Mouse (Mus musculus): Measurements from ENCODE around the gene Pomp. TPM values are rescaled to one million over a fixed set of nuclear protein-coding genes. Genes with fewer than 3 reads are reported as not detected.

Gene Pomp
- total RNA-seq, 2 experiments from 2014 or later, result 140 to 156 TPM

DNA sequence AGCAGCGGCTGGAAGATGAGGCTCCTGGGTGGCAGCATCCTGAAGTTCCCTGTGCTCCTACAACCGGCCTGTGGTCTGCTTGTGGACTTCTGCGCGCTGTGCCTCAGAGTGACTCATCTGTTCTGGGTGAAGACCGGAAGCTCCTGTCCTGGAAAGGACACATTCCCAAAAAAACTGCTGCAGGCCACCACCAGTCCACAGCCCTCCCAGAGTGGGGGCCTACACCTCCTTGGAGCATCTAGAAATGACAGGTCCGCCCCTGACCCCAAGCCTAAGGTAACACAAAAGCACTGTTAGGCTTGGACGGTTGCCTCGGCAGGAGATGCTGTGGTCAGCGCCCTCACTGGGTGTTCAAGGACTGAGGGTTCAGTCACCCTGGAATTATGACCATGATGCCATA is 42.9 kb downstream of the Pomp start:
- no peak for DNase-seq

DNA sequence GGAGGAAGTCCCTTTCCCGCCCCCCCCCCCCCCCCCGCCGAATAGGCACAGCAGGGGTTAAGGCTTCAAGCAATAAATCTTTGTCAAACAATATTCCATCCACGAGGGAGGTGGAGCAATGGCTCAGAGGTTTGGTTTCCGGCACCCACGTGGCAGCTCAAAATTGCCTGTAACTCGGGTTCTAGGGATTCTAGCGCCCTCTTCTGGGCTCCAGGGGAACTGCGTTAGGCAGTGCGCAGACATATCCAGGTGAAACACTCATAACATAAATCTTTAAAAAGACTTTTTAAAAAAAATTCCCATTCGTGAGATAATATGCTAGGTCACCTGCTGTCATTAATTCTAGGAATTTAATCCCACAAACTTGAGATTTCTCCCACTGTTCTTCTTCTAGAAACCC is 46.9 kb downstream of the Pomp start:
- no peak for DNase-seq

DNA sequence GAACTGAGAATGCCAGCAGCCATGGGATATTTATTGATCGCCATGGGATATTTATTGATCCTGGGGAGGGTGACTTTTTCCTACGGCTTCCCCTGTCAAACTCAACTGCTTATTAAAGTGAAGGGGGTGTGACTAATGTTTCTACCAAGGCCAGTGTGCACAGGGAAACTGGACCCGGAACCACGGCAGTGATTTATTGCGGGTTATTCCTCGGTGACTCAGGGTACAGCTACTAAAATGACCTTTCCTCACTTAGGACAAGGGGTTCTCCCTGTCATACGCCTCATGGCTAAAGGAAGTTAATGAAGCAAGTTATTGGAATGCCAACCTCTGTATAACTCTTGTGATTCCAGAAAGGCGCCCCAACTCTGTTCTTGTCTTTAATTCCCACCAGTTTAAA is 47.6 kb downstream of the Pomp start:
- DNase-seq, result no peak

DNA sequence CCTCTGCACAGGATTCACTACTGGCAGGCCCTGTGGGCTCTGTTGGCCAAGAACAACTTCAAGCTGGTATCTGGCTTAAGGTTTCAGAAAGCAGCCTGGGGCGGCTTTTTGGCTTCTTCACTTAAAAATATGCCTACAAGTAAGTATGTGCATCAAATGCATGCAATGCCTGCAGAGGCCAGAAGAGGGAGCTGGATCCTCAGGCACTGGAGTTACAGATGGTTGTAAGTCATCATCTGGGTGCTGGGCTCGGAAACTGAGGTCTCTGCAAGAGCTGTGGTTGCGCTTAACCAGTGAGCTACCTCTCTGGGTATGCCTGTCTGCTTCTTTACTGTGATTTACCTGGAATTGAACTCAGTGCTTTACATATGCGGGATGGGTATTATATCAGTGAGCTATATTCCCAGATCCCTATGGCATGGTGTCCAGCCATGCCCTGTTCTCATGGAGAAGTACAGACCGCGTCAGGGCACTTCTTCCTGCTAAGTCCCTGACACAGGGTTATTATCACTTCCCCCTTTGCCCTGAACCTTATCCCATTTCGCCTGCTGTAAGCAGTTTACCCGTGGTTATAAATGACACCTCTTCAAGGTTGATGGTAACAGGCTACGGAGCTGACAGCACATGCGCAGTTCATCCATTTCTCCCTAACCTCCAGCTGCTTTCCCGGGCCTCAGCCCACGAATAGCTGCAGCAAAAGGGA is 50.7 kb downstream of the Pomp start:
- no peak for DNase-seq

DNA sequence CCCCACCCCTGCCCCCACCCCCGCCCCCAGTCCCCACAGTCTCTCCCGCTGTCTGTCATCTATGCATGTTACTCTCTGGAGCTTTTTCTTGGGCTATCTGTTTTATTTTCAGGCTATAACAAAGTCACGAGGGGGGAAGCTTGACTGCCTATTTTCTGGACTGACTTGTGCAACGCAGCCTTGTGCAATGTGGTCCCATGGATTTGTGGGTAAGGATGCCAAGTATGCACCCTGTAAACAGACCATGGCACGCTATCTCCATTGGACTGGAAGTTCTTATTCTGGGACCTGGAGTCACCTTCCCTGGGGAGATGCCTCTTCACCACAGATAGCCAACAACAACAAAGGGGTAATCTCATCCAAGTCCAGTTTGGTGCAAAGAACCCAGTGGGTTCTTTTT is 51.5 kb downstream of the Pomp start:
- DNase-seq, result no peak

DNA sequence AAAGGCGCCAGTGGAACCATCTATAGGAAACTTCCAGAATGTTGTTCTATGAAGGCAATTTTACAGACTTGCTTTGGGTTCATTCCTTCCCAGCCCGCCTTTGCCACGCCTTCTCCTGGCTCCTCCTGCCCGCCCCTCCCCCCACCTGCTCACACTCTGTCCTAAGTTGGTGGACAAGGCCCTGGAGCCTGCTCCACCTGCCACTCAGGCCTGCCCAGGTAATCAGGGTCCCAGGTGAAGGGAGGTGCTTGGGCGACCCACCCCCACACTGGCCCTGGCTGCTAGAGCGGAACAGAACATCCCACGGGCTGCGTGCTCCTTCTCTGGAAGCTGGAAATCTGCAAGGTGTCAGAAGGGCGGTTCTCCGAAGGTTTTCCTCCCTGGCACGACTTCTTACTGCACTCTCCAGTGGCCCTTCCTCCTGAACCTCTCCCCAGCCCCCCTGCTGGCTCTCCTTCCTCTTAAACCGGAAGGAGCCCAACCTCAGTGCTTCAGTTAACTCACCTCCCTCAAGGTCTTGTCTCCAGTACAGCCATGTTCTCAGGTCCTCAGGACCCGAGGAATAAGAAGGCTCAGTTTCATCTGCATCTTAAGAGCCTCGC is 53.1 kb downstream of the Pomp start:
- no peak for DNase-seq

DNA sequence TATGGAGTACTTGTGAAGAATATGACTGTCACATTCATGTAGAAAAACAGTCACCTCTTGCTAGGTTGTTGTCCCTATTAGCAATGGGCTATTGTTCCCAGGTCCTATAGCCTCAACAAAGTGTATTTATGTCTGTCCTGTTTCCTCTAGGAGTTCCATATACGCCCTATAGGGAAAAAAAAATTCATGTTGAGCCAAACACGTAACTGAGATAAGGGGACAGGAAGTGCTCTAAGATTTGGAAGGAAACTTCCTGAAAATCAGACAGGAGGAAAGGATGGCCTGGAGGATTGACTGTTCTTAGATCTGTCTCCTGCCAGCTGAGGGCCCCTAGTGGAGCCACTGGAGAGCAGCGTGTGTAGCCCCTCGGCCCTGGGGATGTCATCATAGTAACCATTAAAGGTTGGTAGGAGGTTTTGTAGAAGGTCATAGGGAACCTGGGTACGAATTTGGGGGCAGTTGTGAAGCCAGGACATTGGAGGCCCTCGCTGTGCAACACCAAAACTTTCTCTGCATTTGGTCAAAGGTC is 54.8 kb downstream of the Pomp start:
- no peak for DNase-seq

DNA sequence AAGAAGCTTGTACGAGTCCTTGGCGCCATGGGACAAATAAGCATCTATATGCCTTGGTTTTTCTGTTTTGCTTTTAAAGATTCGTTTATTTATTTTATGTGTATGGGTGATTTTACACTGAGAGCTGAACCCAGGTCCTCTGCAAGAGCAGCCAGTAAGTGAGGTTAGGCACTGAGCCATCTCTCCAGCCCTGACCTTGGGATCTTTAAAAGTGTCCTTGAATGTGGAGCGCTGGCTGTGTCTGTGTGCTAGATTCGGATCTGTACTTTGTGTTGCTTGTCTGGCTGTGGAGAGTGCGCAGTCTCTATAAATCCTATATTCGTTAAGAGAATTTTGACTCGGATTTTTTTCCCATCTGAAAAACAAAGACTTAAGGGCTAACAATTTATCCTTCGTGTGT is 55.9 kb downstream of the Pomp start:
- no peak for DNase-seq

DNA sequence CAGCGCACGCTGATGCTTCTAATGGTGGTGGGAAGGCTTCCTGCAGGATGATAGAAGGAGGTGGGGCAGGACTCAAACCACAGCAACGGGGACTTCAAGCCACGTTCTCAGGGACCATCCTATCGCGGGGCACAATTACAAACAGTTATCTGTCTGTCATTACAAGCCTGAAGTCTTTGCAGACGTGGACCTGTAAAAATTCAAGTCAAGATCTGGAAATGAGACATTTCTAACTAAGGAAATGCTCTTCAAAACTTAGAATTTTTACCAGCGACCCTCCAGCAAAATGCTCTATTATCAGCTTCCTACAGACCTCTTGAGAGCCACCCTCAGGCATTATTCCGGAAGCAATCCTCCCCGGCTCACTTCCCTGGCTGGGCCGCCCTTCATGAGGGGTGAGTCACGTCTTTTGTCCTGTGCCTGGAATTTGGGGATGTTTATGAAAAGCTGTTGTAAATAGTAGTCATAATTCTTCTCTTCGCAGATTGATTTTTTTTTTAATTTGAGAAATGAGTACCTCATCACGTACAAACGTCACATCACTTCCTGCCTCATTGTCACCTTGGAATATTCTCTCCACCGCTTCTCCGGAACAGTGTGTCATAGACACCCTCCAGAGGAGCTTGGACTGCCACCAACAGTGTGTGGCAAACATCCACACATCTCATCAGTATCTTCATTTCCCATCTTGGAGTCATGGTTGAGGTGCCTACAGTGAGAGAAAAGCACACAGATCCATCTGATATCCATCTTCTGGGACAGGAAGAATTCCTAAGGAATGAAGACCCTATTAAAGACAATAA is 58.0 kb downstream of the Pomp start:
- DNase-seq, result no peak

DNA sequence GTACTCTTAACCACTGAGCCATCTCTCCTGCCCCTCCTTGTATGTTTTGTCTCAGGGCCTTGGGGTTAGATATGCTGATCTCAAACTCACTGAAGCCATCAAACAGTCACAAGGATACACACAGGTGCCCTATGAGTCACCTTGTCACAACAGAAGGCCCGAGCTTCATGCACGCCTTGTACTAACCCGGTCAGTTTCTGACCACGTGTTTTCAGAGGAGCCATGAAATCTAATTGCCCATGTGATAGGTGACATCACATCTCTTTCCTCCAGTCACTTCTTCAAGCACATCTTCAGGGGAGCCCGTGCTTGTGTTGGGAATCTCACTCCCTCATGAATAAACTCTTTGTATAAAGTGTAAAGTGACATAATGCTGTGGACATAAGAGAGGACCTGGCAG is 64.4 kb downstream of the Pomp start:
- no peak for DNase-seq

Other genes starting within 250 kb of the Pomp start
- 10 to 100 TPM; 34.2 to 40.2 TPM for gene Flt1, start 134.4 kb upstream of the Pomp start, total RNA-seq (2021)
- 1 to 10 TPM; 6.7 to 7.8 TPM for gene Slc46a3, start 34.4 kb downstream of the Pomp start, total RNA-seq (2021)
- gene Mtus2, start 96.9 kb downstream of the Pomp start, total RNA-seq (2021), result 10 to 100 TPM; 31.4 to 32.1 TPM

All from layer of hippocampus, postnatal 36 days (tissue).